In genomic region chr2:158376798-158377197, GRCm38 (mm10) we compare ENCODE assay signal across 12 mouse cellular contexts. TPM values are rescaled to one million over a fixed set of nuclear protein-coding genes. Genes with fewer than 3 reads are reported as not detected.
A peak's percentile ranks its signal among the peaks of the same experiment; 100 is the strongest.
DNase-seq lines count a peak whose midpoint lies in the region; ATAC-seq and TF ChIP-seq lines count a peak whose summit lies in the region.
"Had no signal": no experiment of that assay in that cellular context is flagged by ENCODE, and none has a peak within 500 bp of the region (broad histone marks: within the 10 kb centered on the region; RNA-seq: fewer than 3 reads in every experiment).

No protein-coding gene starts in this region.

- H3K36me3 ChIP-seq in hindbrain, embryonic 14.5 days (replicated peaks; ENCODE audit: control insufficient read depth, insufficient read depth): peaks cover 32% of the 10 kb centered on the region
- H3K36me3 ChIP-seq in neural tube, embryonic 14.5 days (ENCODE audit: control insufficient read depth, insufficient read depth, low read length): peaks cover 21% of the 10 kb centered on the region; the same call in 1 of the 2 replicates
- no peaks in the 10 kb centered on the region for H3K36me3 ChIP-seq in heart, adult 2 months (ENCODE audit: control insufficient read depth, insufficient read depth, low read length)

- peak overlapping the region; percentile 91 for H3K27ac ChIP-seq in layer of hippocampus, adult 2 months
- peak overlapping the region; percentile 90 for H3K27ac ChIP-seq in hindbrain, embryonic 14.5 days
- H3K27ac ChIP-seq in neural tube, embryonic 14.5 days (ENCODE audit: low read depth, low read length): peak overlapping the region; percentile 86; the same call in 1 of the 2 replicates
- no peak overlapping the region for H3K27ac ChIP-seq in heart, adult 2 months

- H3K9me3 ChIP-seq in hindbrain, embryonic 14.5 days (ENCODE audit: control insufficient read depth, low read length): no peaks in the 10 kb centered on the region
- no peaks in the 10 kb centered on the region for H3K9me3 ChIP-seq in neural tube, embryonic 14.5 days (ENCODE audit: control insufficient read depth, low read length)

- 0 out of 2 replicates have a peak, but pooled peaks cover 13% of the 10 kb centered on the region for H3K4me1 ChIP-seq in hindbrain, embryonic 14.5 days (replicated peaks; ENCODE audit: control insufficient read depth, insufficient read depth, low read length)
- peaks cover 8% of the 10 kb centered on the region for H3K4me1 ChIP-seq in neural tube, embryonic 14.5 days (ENCODE audit: control insufficient read depth, insufficient read depth, low read length)
- H3K4me1 ChIP-seq in heart, adult 2 months (ENCODE audit: control insufficient read depth, insufficient read depth, low read length): no peaks in the 10 kb centered on the region

- TF ChIP-seq CTCF in layer of hippocampus, adult 2 months (conservative IDR thresholded peaks at IDR 0.05): no peak
- no peak for TF ChIP-seq CTCF in heart, adult 2 months (IDR thresholded peaks at IDR 0.05)

- no peak for ATAC-seq in hindbrain, embryonic 14.5 days (ENCODE audit: low FRiP score)
- ATAC-seq in neural tube, embryonic 14.5 days (ENCODE audit: low read depth): no peak
- no peak for ATAC-seq in monocyte, adult 5-6 weeks (replicated peaks; ENCODE audit: insufficient number of reproducible peaks, low FRiP score, low TSS enrichment, poor library complexity, severe bottlenecking)
- ATAC-seq: CD4-positive, CD25-positive, alpha-beta regulatory T cell, adult 4 months had no signal

- no peaks in the 10 kb centered on the region for H3K79me2 ChIP-seq in heart, adult 2 months (replicated peaks; ENCODE audit: control insufficient read depth, insufficient read depth, low read length)

- TF ChIP-seq POLR2A in heart, adult 2 months (IDR thresholded peaks at IDR 0.05; ENCODE audit: insufficient read depth, low read depth, low read length): no peak

- intact Hi-C loops in heart, adult 2 months (cut with DNase I): no loop called here

- H3K4me3 ChIP-seq in layer of hippocampus, adult 2 months: peak overlapping the region; percentile 75
- peak overlapping the region; percentile 64 for H3K4me3 ChIP-seq in hindbrain, embryonic 14.5 days (replicated peaks; ENCODE audit: low read length)
- H3K4me3 ChIP-seq in neural tube, embryonic 14.5 days (ENCODE audit: low read depth, low read length): peak overlapping the region; percentile 58
- H3K4me3 ChIP-seq in heart, adult 2 months: no peak overlapping the region

- peak overlapping the region; percentile 81 for H3K9ac ChIP-seq in hindbrain, embryonic 14.5 days
- H3K9ac ChIP-seq in neural tube, embryonic 14.5 days (replicated peaks; ENCODE audit: low read depth, low read length): peak overlapping the region; percentile 90
- no peak overlapping the region for H3K9ac ChIP-seq in heart, adult 2 months (ENCODE audit: low read depth, low read length)

- DNase-seq in layer of hippocampus, adult 2 months (ENCODE audit: low spot score in 2 of 2): peak in 1 of 2 experiments; percentile 41
- DNase-seq in layer of hippocampus, adult 11-12 months (ENCODE audit: low spot score): no peak
- peak; percentile 71 for DNase-seq in cerebellum, adult 9-10 months
- no peak for DNase-seq in hindbrain, embryonic 14.5 days (ENCODE audit: low spot score)
- DNase-seq in heart, adult 2 months: no peak
- DNase-seq in gastrocnemius, postnatal 4 days (ENCODE audit: low spot score in 2 of 2): no peak
- DNase-seq: gastrocnemius, postnatal 10 days; heart, postnatal 36 days; thymus, postnatal 25 days had no signal

- H3K4me2 ChIP-seq in hindbrain, embryonic 14.5 days (replicated peaks): peak overlapping the region; percentile 53
- H3K4me2 ChIP-seq in neural tube, embryonic 14.5 days (ENCODE audit: low read depth, low read length): peak overlapping the region; percentile 55

- no peak for TF ChIP-seq EP300 in heart, adult 2 months (IDR thresholded peaks at IDR 0.05; ENCODE audit: insufficient read depth, low read depth, low read length)

- no peaks in the 10 kb centered on the region for H3K27me3 ChIP-seq in hindbrain, embryonic 14.5 days (ENCODE audit: control insufficient read depth, insufficient read depth, low read length)
- H3K27me3 ChIP-seq in neural tube, embryonic 14.5 days (ENCODE audit: control insufficient read depth, insufficient read depth, low read length): no peaks in the 10 kb centered on the region
- peaks cover 6% of the 10 kb centered on the region for H3K27me3 ChIP-seq in heart, adult 2 months (ENCODE audit: control insufficient read depth, insufficient read depth, low read length)

- 65% methylated on average over 7 of the region's 7 CpGs for WGBS in hindbrain, embryonic 14.5 days
- WGBS in neural tube, embryonic 14.5 days: 62% methylated on average over 7 of the region's 7 CpGs
- 57% methylated on average over 7 of the region's 7 CpGs for WGBS in heart, adult 2 months

RNA-seq across cellular contexts. Expression of gene Snhg11, which starts 1.4 kb away (rescaled TPM):
- total RNA-seq in layer of hippocampus, adult 2 months (2021): 100 to 1,000 TPM; 566 to 626 TPM
- polyA plus RNA-seq in hindbrain, embryonic 14.5 days (2014; fragmentation: Nextera tagmentation; extraction: Ambion mirVana): 412 and 543 TPM in 2 replicates
- polyA plus RNA-seq in neural tube, embryonic 14.5 days (2014; fragmentation: Nextera tagmentation; extraction: Ambion mirVana): 687 and 1,092 TPM in 2 replicates
- under 1 TPM in 1 of 2 experiments, not detected in 1; 0.05 TPM for total RNA-seq in heart, adult 2 months (2021)
- 0.55 and 1.1 TPM in 2 replicates for polyA plus RNA-seq in heart, adult 2 months (2012; rRNA removed)
- total RNA-seq in gastrocnemius, postnatal 4 days (2021): under 1 TPM; 0.13 to 0.15 TPM
- total RNA-seq in monocyte, adult 5-6 weeks (2017): not detected in 3 replicates
- total RNA-seq: heart, postnatal 36 days had no signal

RNA-seq across cellular contexts. Expression of gene Ralgapb, which starts 32.9 kb away (rescaled TPM):
- 10 to 100 TPM; 95.2 to 95.8 TPM for total RNA-seq in layer of hippocampus, adult 2 months (2021)
- polyA plus RNA-seq in hindbrain, embryonic 14.5 days (2014; fragmentation: Nextera tagmentation; extraction: Ambion mirVana): 29.7 and 34.7 TPM in 2 replicates
- 30.5 and 39.4 TPM in 2 replicates for polyA plus RNA-seq in neural tube, embryonic 14.5 days (2014; fragmentation: Nextera tagmentation; extraction: Ambion mirVana)
- 10 to 100 TPM; 33.7 to 34.5 TPM for total RNA-seq in heart, adult 2 months (2021)
- 14.6 and 32.2 TPM in 2 replicates for polyA plus RNA-seq in heart, adult 2 months (2012; rRNA removed)
- total RNA-seq in gastrocnemius, postnatal 4 days (2021): 10 to 100 TPM; 25.6 to 27.4 TPM
- 39.3 to 60.9 TPM (median 51.9 TPM) in 3 replicates for total RNA-seq in monocyte, adult 5-6 weeks (2017)

Comparison
In these comparisons a context has a peak if more than half of its experiments do, and no peak if none do; other contexts are left out.
1. RNA of gene Snhg11, which starts 1.4 kb away (total RNA-seq): 566 to 626 TPM in layer of hippocampus, adult 2 months; 0.13 to 0.15 TPM in gastrocnemius, postnatal 4 days, 0.05 TPM in heart, adult 2 months and not detected in monocyte, adult 5-6 weeks; every median in the first group is over 100 times any median in the second.